ENCODE assay signal across 12 mouse cellular contexts in the genomic region with DNA sequence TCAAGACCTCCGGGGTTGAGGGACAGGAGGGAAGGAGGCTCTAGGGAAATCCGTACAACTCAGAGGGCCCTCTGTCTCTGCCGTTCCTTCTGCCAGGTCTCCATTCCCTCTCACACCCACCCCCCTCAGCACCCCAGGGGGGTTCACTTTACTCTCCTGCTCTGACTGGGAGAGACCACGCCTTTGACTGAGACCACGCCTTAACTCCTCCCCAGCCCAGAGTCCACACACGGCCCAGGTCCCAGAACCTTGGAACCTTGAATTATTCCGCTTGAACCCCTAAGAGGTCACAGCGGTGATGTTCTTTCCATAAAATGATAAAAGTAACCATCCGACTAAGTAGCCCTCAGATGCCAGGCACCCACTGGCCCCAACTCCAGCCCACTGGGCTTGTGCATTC. TPM values are rescaled to one million over a fixed set of nuclear protein-coding genes. Genes with fewer than 3 reads are reported as not detected.
A peak's percentile ranks its signal among the peaks of the same experiment; 100 is the strongest.
DNase-seq lines count a peak whose midpoint lies in the region; ATAC-seq lines count a peak whose summit lies in the region.
"Had no signal": no experiment of that assay in that cellular context is flagged by ENCODE, and none has a peak within 500 bp of the region (broad histone marks: within the 10 kb centered on the region; RNA-seq: fewer than 3 reads in every experiment).

No protein-coding gene starts in this region.

- no peak for ATAC-seq in forebrain, embryonic 13.5 days
- ATAC-seq: activated CD4-positive, CD25-positive, alpha-beta regulatory T cell, adult 4 months; midbrain, embryonic 13.5 days had no signal

- H3K4me2 ChIP-seq in forebrain, embryonic 13.5 days: no peak overlapping the region
- H3K4me2 ChIP-seq: midbrain, embryonic 13.5 days had no signal

- WGBS in forebrain, embryonic 10.5 days: 18% methylated on average over 9 of the region's 9 CpGs
- WGBS in forebrain, embryonic 13.5 days: 24% methylated on average over 9 of the region's 9 CpGs

- DNase-seq in forebrain, embryonic 10.5 days (ENCODE audit: extremely low spot score, low spot score): no peak
- DNase-seq in ES-CJ7 (ENCODE audit: low read depth, low spot score) (peak; percentile 35), liver (peak; percentile 27)
- peak; percentile 40 for DNase-seq in kidney, adult 11 months
- no peak for DNase-seq in cerebellum, postnatal 4 days (ENCODE audit: low spot score in 2 of 2)
- DNase-seq in B cell, adult 2 months: no peak
- DNase-seq in spleen, postnatal 10 days (ENCODE audit: low spot score in 2 of 2): no peak
- DNase-seq: cerebellum, postnatal 25 days; right cerebral cortex, adult 18-20 months had no signal

- no peaks in the 10 kb centered on the region for H3K9me3 ChIP-seq in forebrain, embryonic 10.5 days
- H3K9me3 ChIP-seq in forebrain, embryonic 13.5 days (replicated peaks): no peaks in the 10 kb centered on the region
- H3K9me3 ChIP-seq: midbrain, embryonic 13.5 days had no signal

- H3K27ac ChIP-seq in forebrain, embryonic 10.5 days: peak overlapping the region; percentile 44; the same call in 1 of the 2 replicates
- H3K27ac ChIP-seq in forebrain, embryonic 13.5 days: no peak overlapping the region
- H3K27ac ChIP-seq: midbrain, embryonic 13.5 days had no signal

- peaks cover 44% of the 10 kb centered on the region for H3K27me3 ChIP-seq in forebrain, embryonic 10.5 days (ENCODE audit: poor library complexity, severe bottlenecking)
- peaks cover 13% of the 10 kb centered on the region for H3K27me3 ChIP-seq in forebrain, embryonic 13.5 days

- peaks cover 46% of the 10 kb centered on the region for H3K4me1 ChIP-seq in forebrain, embryonic 10.5 days
- peaks cover 23% of the 10 kb centered on the region for H3K4me1 ChIP-seq in forebrain, embryonic 13.5 days

- H3K4me3 ChIP-seq in forebrain, embryonic 10.5 days: peak overlapping the region; percentile 9; the same call in 1 of the 2 replicates
- H3K4me3 ChIP-seq in forebrain, embryonic 13.5 days: no peak overlapping the region
- H3K4me3 ChIP-seq: midbrain, embryonic 13.5 days had no signal

- H3K9ac ChIP-seq in forebrain, embryonic 13.5 days: no peak overlapping the region
- H3K9ac ChIP-seq: midbrain, embryonic 13.5 days had no signal

- H3K36me3 ChIP-seq in forebrain, embryonic 10.5 days (replicated peaks): no peaks in the 10 kb centered on the region
- H3K36me3 ChIP-seq in forebrain, embryonic 13.5 days (ENCODE audit: poor library complexity, severe bottlenecking): no peaks in the 10 kb centered on the region
- H3K36me3 ChIP-seq: midbrain, embryonic 13.5 days had no signal

RNA-seq across cellular contexts. Expression of a gene that starts 58.5 kb away (rescaled TPM):
- polyA plus RNA-seq in forebrain, embryonic 10.5 days (2016; fragmentation: Nextera tagmentation; extraction: Ambion mirVana): 6.2 and 6.6 TPM in 2 replicates
- polyA plus RNA-seq in forebrain, embryonic 13.5 days (2015; fragmentation: Nextera tagmentation; extraction: Ambion mirVana): 6.3 and 7.0 TPM in 2 replicates

Comparison
In these comparisons a context has a peak if more than half of its experiments do, and no peak if none do; other contexts are left out.
1. DNase-seq: peak in ES-CJ7 (single experiment), kidney, adult 11 months (single experiment) and liver (single experiment); none in forebrain, embryonic 10.5 days (single experiment), cerebellum, postnatal 4 days (0 of 2), B cell, adult 2 months (0 of 2) and spleen, postnatal 10 days (0 of 2).